Mouse (Mus musculus) WW6 (cell line): ENCODE measurements at regions not wholly inside any gene's neighbourhood (a gene's known extent, or its start where the extent isn't known, plus 50 kb on each side); places are given as distances from the start of the nearest gene placed in this dataset.

Experiments
- DNase-seq: peaks from one replicate; pipeline ENCODE4 v3.0.0-alpha.2; 2013; ENCODE audit warnings: low read depth, low spot score

- DNase-seq: no peak
Measured at GRCm38 (mm10) chr2:92544364-92545151, 54.9 kb upstream of the Chst1 start.

GRCm38 (mm10) chr2:92540841-92541240 is 58.7 kb upstream of the Chst1 start:
- no peak for DNase-seq

GRCm38 (mm10) chr2:92531996-92532395 is 67.5 kb upstream of the Chst1 start:
- DNase-seq: no peak

GRCm38 (mm10) chr2:92530677-92531076 is 68.8 kb upstream of the Chst1 start:
- no peak for DNase-seq

- DNase-seq: no peak
Measured at GRCm38 (mm10) chr2:92529670-92530322, 69.5 kb upstream of the Slc35c1 start.

- peak; percentile 39 for DNase-seq
Measured at GRCm38 (mm10) chr2:92529071-92529641, 68.8 kb upstream of the Slc35c1 start.

- no peak for DNase-seq
Measured at GRCm38 (mm10) chr2:92528119-92528830, 67.9 kb upstream of the Slc35c1 start.

GRCm38 (mm10) chr2:92526676-92527395 is 66.5 kb upstream of the Slc35c1 start:
- DNase-seq: no peak

GRCm38 (mm10) chr2:92525628-92526027 is 65.3 kb upstream of the Slc35c1 start:
- no peak for DNase-seq

- no peak for DNase-seq
Measured at GRCm38 (mm10) chr2:92525062-92525623, 64.8 kb upstream of the Slc35c1 start.

GRCm38 (mm10) chr2:92524346-92524905 is 64.1 kb upstream of the Slc35c1 start:
- DNase-seq: no peak

GRCm38 (mm10) chr2:92523321-92523895 is 63.1 kb upstream of the Slc35c1 start:
- no peak for DNase-seq

GRCm38 (mm10) chr2:92521527-92521926 is 61.2 kb upstream of the Slc35c1 start:
- no peak for DNase-seq

GRCm38 (mm10) chr2:92519396-92519795 is 59.1 kb upstream of the Slc35c1 start:
- no peak for DNase-seq

GRCm38 (mm10) chr2:92518891-92519290 is 58.6 kb upstream of the Slc35c1 start:
- DNase-seq: no peak

- DNase-seq: no peak
Measured at GRCm38 (mm10) chr2:92514961-92515360, 54.6 kb upstream of the Slc35c1 start.

- no peak for DNase-seq
Measured at GRCm38 (mm10) chr2:92511771-92512744, 51.7 kb upstream of the Slc35c1 start.
